Mouse (Mus musculus) limb, embryonic 14.5 days (tissue): ENCODE measurements around the gene Herc6. TPM values are rescaled to one million over a fixed set of nuclear protein-coding genes. Genes with fewer than 3 reads are reported as not detected.

Experiments used
- ATAC-seq: fragments of 200-750 bp; cut with Nextera tagmentation; 2 replicates; pipeline ENCODE4 v1.8.0; 2017; ENCODE audit warnings: low read depth, moderate number of reproducible peaks, moderate TSS enrichment; ENCODE audit not compliant: low FRiP score
- DNase-seq: peaks from one replicate; pipeline ENCODE4 v3.0.0-alpha.2; 2015; ENCODE audit warnings: low spot score
- H3K27ac ChIP-seq: fragments of 300-500 bp; sonication (generic); replicated peaks from 2 replicates; pipeline ENCODE4 v1.5.1; 2014; ENCODE audit warnings: low read depth, mild to moderate bottlenecking, low read length, moderate library complexity, mixed read lengths
- H3K27me3 ChIP-seq: fragments of 300-500 bp; sonication (generic); 2 replicates; pipeline ENCODE4 v1.6.1; 2014; ENCODE audit warnings: low read length, mixed read lengths; ENCODE audit not compliant: control insufficient read depth, insufficient read depth
- H3K36me3 ChIP-seq: fragments of 300-500 bp; sonication (generic); 2 replicates; pipeline ENCODE4 v1.6.1; 2014; ENCODE audit warnings: mild to moderate bottlenecking, low read length, moderate library complexity, mixed read lengths; ENCODE audit not compliant: control insufficient read depth, insufficient read depth
- H3K4me1 ChIP-seq: fragments of 300-500 bp; sonication (generic); 2 replicates; pipeline ENCODE4 v1.6.1; 2014; ENCODE audit warnings: antibody characterized with exemption, low read length, mixed read lengths; ENCODE audit not compliant: control insufficient read depth, insufficient read depth
- H3K4me2 ChIP-seq: fragments of 300-500 bp; sonication (generic); replicated peaks from 2 replicates; pipeline ENCODE4 v1.6.1; 2014; ENCODE audit warnings: low read depth, mild to moderate bottlenecking, low read length, moderate library complexity; ENCODE audit not compliant: severe bottlenecking
- H3K4me3 ChIP-seq: fragments of 300-500 bp; sonication (generic); replicated peaks from 2 replicates; pipeline ENCODE4 v1.5.1; 2014; ENCODE audit warnings: low read length
- H3K9ac ChIP-seq: fragments of 300-500 bp; sonication (generic); 2 replicates; pipeline ENCODE4 v1.6.1; 2014; ENCODE audit warnings: mild to moderate bottlenecking, low read depth, low read length, moderate library complexity; ENCODE audit not compliant: severe bottlenecking
- H3K9me3 ChIP-seq: fragments of 300-500 bp; sonication (generic); 2 replicates; pipeline ENCODE4 v1.6.1; 2016; ENCODE audit warnings: low read length; ENCODE audit not compliant: control insufficient read depth
- POLR2A ChIP-seq: fragments of 200-500 bp; IDR thresholded peaks from 2 replicates; pipeline ENCODE4 v1.8.0; 2012; ENCODE audit warnings: inconsistent platforms, mild to moderate bottlenecking, moderate library complexity, borderline replicate concordance; ENCODE audit not compliant: insufficient read depth, insufficient read length; ENCODE audit errors: extremely low read depth
- WGBS: fragments of 180-500 bp; shearing (Covaris S2); extraction: QIAGEN DNeasy Blood & Tissue Kit; methylation state at CpG from one replicate; pipeline ENCODE4 v1.1.7; 2014; 5-methylcytosine and 5-hydroxymethylcytosine counted together
- polyA plus RNA-seq, 2 experiments: library from polyadenylated mRNA; depleted of rRNA in 1 of 2; stranded (reverse) in 1 of 2; unstranded in 1 of 2; fragments of >200 nt; fragmentation: Nextera tagmentation in 1 of 2; extraction: Ambion mirVana in 1 of 2; gene quantifications; 2 replicates each; pipeline versions ENCODE4 v1.2.1 to v1.2.3; 2012 to 2014

Herc6 gene
- polyA plus RNA-seq, 2 experiments: 1.4 to 3.4 TPM

DNA sequence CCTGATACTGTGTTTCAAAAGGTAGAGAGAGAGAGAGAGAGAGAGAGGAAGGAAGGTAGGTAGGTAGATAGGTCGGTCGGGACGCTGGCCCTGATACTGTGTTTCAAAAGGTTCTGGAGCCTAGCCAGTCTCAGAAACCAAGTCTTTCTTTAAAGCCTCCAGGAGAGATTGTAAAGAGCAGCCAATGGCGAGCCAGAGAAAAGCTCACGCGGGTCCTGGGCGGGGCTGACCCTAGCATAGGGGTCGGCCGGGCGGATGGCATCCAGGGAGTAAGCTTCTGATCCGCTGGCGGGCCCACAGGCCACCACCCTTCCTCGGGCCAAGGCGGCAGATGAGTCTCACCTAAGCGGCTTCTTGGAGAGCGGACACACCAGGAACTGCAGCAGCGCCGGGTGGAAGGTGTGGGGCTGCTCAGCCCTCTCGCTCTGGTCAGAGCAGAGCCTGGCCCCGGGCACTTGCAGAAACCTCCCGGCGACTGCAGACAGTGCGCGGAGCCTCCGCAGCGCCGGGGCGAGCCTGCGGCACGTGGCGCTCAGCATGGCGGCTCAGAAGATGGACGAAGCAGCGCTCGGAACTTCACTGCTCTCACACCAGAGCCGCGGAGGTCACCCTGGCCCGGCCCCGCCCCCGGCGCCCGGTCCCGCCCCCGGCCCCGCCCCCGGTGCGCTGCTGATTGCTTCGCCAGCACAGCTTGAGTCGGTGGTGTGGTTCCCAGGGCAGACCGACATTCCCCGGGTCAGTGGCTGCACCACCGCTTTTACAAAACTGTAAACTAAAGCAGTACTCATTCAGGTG, 110.9 kb downstream of the Herc6 start, which contains the start of gene Pyurf:
Gene Pyurf (minus strand): TSS at position 612 of the 795 bp plus-strand sequence.
- under 1% methylated on average over 51 of the region's 52 CpGs for WGBS
- 0 out of 2 replicates have a peak, but pooled peaks have one; percentile 39 for TF ChIP-seq POLR2A

DNA sequence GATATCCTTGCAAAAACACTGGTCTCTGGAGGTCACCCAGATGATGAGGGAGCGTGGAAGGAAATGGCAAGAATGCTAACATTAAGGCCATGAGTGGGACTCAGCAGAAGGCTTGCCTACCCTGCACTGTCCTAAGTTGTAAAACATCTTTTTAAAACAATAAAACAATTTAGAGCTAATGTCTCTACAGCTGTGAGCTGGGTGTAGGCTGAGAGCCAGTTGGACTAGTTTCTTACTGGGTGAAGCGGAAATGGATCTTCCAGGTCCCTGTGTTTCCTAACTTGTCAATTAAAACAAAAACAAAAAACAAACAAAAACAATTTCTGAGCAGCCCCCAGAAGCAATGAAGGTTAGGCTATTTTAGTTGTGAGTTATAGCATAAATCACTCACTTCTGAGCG, 112.3 kb downstream of the Herc6 start:
- Histone ChIP-seq H3K9ac (no peak overlapping the region), H3K27me3 (no peaks in the 10 kb centered on the region), H3K9me3 (no peaks in the 10 kb centered on the region), H3K4me3 (no peak overlapping the region), H3K4me2 (no peak overlapping the region), H3K4me1 (peaks cover 3% of the 10 kb centered on the region; the same call in 1 of the 2 replicates), H3K27ac (no peak overlapping the region), H3K36me3 (peaks cover 4% of the 10 kb centered on the region; the same call in 1 of the 2 replicates)
- 87% methylated on average over 3 of the region's 3 CpGs for WGBS
- no peak for TF ChIP-seq POLR2A
- DNase-seq (no peak), ATAC-seq (no peak)

More for the DNA sequence above, 110.9 kb downstream of the Herc6 start, which contains the start of gene Pyurf:
- Histone ChIP-seq H3K27me3 (no peaks in the 10 kb centered on the region), H3K4me3 (peak within 1 kb of the TSS; percentile 81), H3K27ac (peak within 1 kb of the TSS; percentile 91), H3K4me1 (peaks cover 3% of the 10 kb centered on the region; the same call in 1 of the 2 replicates), H3K9me3 (no peaks in the 10 kb centered on the region), H3K4me2 (peak within 1 kb of the TSS; percentile 57), H3K36me3 (peaks cover 4% of the 10 kb centered on the region; the same call in 1 of the 2 replicates), H3K9ac (peak within 1 kb of the TSS; percentile 81)
- DNase-seq: peak; percentile 85
- peak; percentile 97 for ATAC-seq

DNA sequence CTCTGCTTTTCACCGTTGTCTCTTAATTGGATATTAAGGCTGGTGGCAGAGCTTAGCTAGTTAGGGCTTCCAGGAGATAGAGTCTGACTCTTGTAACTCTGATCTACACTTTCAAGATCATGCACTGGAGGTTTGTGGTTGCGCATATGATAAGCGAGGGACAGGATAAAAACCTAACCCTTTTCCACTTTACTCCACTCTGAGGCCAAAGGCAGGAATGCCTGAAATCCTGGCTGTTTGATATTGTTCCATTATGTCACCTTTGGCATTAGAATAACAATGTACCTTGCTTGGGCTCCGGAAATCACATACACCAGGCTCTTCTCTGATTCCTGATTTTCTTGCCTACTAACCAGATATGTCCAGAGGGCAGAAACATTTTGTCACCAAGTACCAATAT, 120.9 kb downstream of the Herc6 start:
- 69% methylated on average over 4 of the region's 4 CpGs for WGBS
- no peak for DNase-seq
- Histone ChIP-seq H3K4me3 (peak overlapping the region; percentile 63), H3K9me3 (no peaks in the 10 kb centered on the region), H3K27ac (peak overlapping the region; percentile 96; the same call in 1 of the 2 replicates), H3K36me3 (no peaks in the 10 kb centered on the region), H3K4me2 (peak overlapping the region; percentile 68), H3K27me3 (no peaks in the 10 kb centered on the region), H3K4me1 (peaks cover 4% of the 10 kb centered on the region; the same call in 1 of the 2 replicates), H3K9ac (no peak overlapping the region; the same call in 1 of the 2 replicates)
- no peak for ATAC-seq
- no peak for TF ChIP-seq POLR2A

DNA sequence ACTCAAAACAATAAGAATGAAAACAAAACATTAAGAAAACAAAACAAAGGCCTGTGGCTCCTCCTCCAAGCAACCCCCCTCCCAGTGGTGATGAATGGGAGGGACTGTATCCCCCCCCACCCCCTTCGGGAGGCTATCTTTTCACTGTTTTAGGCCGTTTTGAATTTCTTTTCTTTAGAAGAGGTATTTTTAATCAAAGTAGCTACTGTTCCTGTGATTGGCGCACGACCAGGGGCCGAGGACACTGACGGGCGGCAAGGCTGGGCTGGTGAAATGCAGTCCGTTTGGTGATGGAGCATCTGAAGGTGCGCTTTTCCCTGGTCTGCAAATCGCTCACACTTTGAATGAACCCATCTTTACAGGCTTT, 121.6 kb downstream of the Herc6 start, which contains the start of gene Lancl2:
Gene Lancl2 (plus strand): TSS at position 165 of the 367 bp plus-strand sequence.
- no peak for TF ChIP-seq POLR2A

DNA sequence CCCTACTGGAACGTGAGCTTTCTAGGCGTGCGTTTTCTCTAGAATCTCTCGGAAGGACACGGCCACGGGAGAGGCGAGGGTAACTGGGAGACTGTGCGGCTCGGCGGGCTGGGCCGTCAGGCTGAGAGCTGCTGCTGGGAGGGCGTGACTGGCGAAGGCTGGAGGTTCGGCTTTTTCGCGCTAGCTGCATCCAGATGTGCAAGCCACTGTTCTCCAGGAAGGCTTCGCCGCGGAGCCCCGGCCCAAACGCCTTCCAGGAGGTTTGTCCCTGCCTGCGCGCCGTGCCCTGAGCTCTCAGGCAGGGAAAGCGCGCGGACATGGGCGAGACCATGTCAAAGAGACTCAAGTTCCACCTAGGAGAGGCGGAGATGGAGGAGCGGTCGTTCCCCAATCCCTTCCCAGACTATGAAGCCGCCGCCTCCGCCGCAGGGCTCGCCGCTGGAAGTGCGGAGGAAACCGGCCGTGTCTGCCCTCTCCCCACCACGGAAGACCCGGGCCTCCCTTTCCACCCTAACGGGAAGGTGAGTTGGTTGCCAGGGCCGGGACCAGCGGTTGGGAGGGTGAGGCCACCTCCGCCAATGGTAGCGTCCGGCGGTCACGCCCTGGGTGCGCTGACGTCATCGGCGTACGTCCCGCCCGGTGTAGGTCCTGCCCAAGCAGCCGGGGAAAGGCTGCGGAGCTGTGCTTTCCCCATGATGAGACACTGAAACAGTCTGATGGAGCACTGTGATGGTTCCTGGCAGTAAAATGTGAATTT, 122.1 kb downstream of the Herc6 start:
- H3K4me3 ChIP-seq: peak overlapping the region; percentile 63
- ATAC-seq: peak; percentile 98
- peak; percentile 64; the same call in 1 of the 2 replicates for TF ChIP-seq POLR2A

More for the DNA sequence above, 121.6 kb downstream of the Herc6 start, which contains the start of gene Lancl2:
- Histone ChIP-seq H3K27ac (peak within 1 kb of the TSS; percentile 96), H3K9me3 (no peaks in the 10 kb centered on the region), H3K4me1 (peaks cover 4% of the 10 kb centered on the region; the same call in 1 of the 2 replicates), H3K9ac (peak within 1 kb of the TSS; percentile 82), H3K4me3 (peak within 1 kb of the TSS; percentile 63), H3K4me2 (peak within 1 kb of the TSS; percentile 68), H3K36me3 (no peaks in the 10 kb centered on the region), H3K27me3 (no peaks in the 10 kb centered on the region)
- ATAC-seq (0 out of 2 replicates have a peak, but pooled peaks have one; percentile 10), DNase-seq (peak; percentile 35)
- WGBS: 0% methylated on average over 10 of the region's 10 CpGs

More for the DNA sequence above, 122.1 kb downstream of the Herc6 start:
- Histone ChIP-seq H3K27ac (peak overlapping the region; percentile 96), H3K36me3 (no peaks in the 10 kb centered on the region), H3K4me1 (peaks cover 4% of the 10 kb centered on the region; the same call in 1 of the 2 replicates), H3K9me3 (no peaks in the 10 kb centered on the region), H3K27me3 (no peaks in the 10 kb centered on the region), H3K9ac (peak overlapping the region; percentile 82), H3K4me2 (peak overlapping the region; percentile 68)
- peak; percentile 91 for DNase-seq
- under 1% methylated on average over 57 of the region's 59 CpGs for WGBS
